Mouse (Mus musculus): ENCODE data around the gene Gm7073.

Gm7073 gene

GRCm38 (mm10) chrX:60539149-60539548 lies at the start of gene Gm7073:
Gene Gm7073 (minus strand): TSS chrX:60539249.
- DNase-seq = no peak

GRCm38 (mm10) chrX:60570539-60570938 lies 31.5 kb upstream of the Gm7073 start:
- DNase-seq = no peak

- DNase-seq = no peak
Measured at GRCm38 (mm10) chrX:60569047-60569446, 30.0 kb upstream of the Gm7073 start.

- DNase-seq = no peak
Measured at GRCm38 (mm10) chrX:60555242-60555641, 16.2 kb upstream of the Gm7073 start.

GRCm38 (mm10) chrX:60547444-60548304 lies 8.6 kb upstream of the Gm7073 start:
- peak; percentile 11 to 58 for DNase-seq

GRCm38 (mm10) chrX:60547098-60547443 lies 8.0 kb upstream of the Gm7073 start:
- no peak for DNase-seq

GRCm38 (mm10) chrX:60545906-60546305 lies 6.9 kb upstream of the Gm7073 start:
- no peak for DNase-seq

GRCm38 (mm10) chrX:60545444-60545843 lies 6.4 kb upstream of the Gm7073 start:
- no peak for DNase-seq

GRCm38 (mm10) chrX:60544098-60544497 lies 5.0 kb upstream of the Gm7073 start:
- no peak for DNase-seq

GRCm38 (mm10) chrX:60542901-60543300 lies 3.9 kb upstream of the Gm7073 start:
- DNase-seq = no peak

GRCm38 (mm10) chrX:60503995-60504394 lies 35.1 kb downstream of the Gm7073 start:
- DNase-seq = peak in 1 of 2 experiments; percentile 31

GRCm38 (mm10) chrX:60497750-60498149 lies 41.3 kb downstream of the Gm7073 start:
- DNase-seq = no peak

- DNase-seq = no peak
Measured at GRCm38 (mm10) chrX:60495308-60495707, 43.7 kb downstream of the Gm7073 start.

GRCm38 (mm10) chrX:60463786-60464185 lies 75.3 kb downstream of the Gm7073 start:
- peak in 1 of 2 experiments; percentile 1 for DNase-seq

- DNase-seq = no peak
Measured at GRCm38 (mm10) chrX:60414563-60415111, 124.4 kb downstream of the Gm7073 start.

GRCm38 (mm10) chrX:60405681-60406080 lies 133.4 kb downstream of the Gm7073 start:
- peak; percentile 61 to 79 for DNase-seq

- DNase-seq = peak; percentile 87 to 94
Measured at GRCm38 (mm10) chrX:60404668-60405044, 134.4 kb downstream of the Gm7073 start.

GRCm38 (mm10) chrX:60403764-60404667 lies 135.0 kb downstream of the Gm7073 start:
- DNase-seq = peak; percentile 52 to 82

GRCm38 (mm10) chrX:60403062-60403763 lies 135.8 kb downstream of the Gm7073 start:
- peak; percentile 1 to 40 for DNase-seq

- DNase-seq = no peak
Measured at GRCm38 (mm10) chrX:60394292-60394691, 144.8 kb downstream of the Gm7073 start.

- no peak for DNase-seq
Measured at GRCm38 (mm10) chrX:60386852-60387251, 152.2 kb downstream of the Gm7073 start.

Measured in kidney, postnatal 25 days (tissue).